In genomic region chr9:25590740-25591139, GRCm38 (mm10) we compare ENCODE assay signal across 23 mouse cellular contexts.
DNase-seq lines count a peak whose midpoint lies in the region; ATAC-seq and TF ChIP-seq lines count a peak whose summit lies in the region.
"Had no signal": no experiment of that assay in that cellular context is flagged by ENCODE, and none has a peak within 500 bp of the region (broad histone marks: within the 10 kb centered on the region; RNA-seq: fewer than 3 reads in every experiment).

No protein-coding gene starts in this region.

- in situ Hi-C loops in Patski (cut with MboI; ENCODE audit: low pct_unique_long_range_greater_than_20kb): loop anchor here (5.0 kb wide), 2 partner anchors 268 to 418 kb away; no protein-coding TSS in a partner anchor

- no peaks in the 10 kb centered on the region for H3K79me2 ChIP-seq in liver, adult 2 months (ENCODE audit: control insufficient read depth, insufficient read depth, low read length)

- H3K27ac ChIP-seq in liver, adult 2 months (replicated peaks; ENCODE audit: insufficient read depth, low read depth, low read length): no peak overlapping the region
- peak overlapping the region; percentile 50; the same call in 1 of the 2 replicates for H3K27ac ChIP-seq in intestine, postnatal 0 days (ENCODE audit: low read depth, low read length)
- H3K27ac ChIP-seq: embryonic facial prominence, embryonic 12.5 days; hindbrain, embryonic 13.5 days; liver, embryonic 14.5 days; midbrain, embryonic 12.5 days; neural tube, embryonic 13.5 days had no signal

- H3K4me2 ChIP-seq in intestine, postnatal 0 days (replicated peaks; ENCODE audit: low read depth): no peak overlapping the region
- H3K4me2 ChIP-seq: embryonic facial prominence, embryonic 12.5 days; hindbrain, embryonic 13.5 days; midbrain, embryonic 12.5 days; neural tube, embryonic 13.5 days had no signal

- H3K4me1 ChIP-seq in liver, adult 2 months (ENCODE audit: control insufficient read depth, insufficient read depth, low read length): peaks cover 17% of the 10 kb centered on the region
- H3K4me1 ChIP-seq in intestine, postnatal 0 days (replicated peaks; ENCODE audit: control insufficient read depth, insufficient read depth, low read length): peaks cover 4% of the 10 kb centered on the region; the same call in 1 of the 2 replicates

- H3K36me3 ChIP-seq in liver, adult 2 months (ENCODE audit: control insufficient read depth, insufficient read depth, low read length): peaks cover 16% of the 10 kb centered on the region
- no peaks in the 10 kb centered on the region for H3K36me3 ChIP-seq in intestine, postnatal 0 days (ENCODE audit: control insufficient read depth, insufficient read depth)
- H3K36me3 ChIP-seq: hindbrain, embryonic 13.5 days; midbrain, embryonic 12.5 days; neural tube, embryonic 13.5 days had no signal

- H3K9ac ChIP-seq in liver, adult 2 months (ENCODE audit: low read depth, low read length): no peak overlapping the region
- H3K9ac ChIP-seq in intestine, postnatal 0 days (ENCODE audit: low read depth, low read length): no peak overlapping the region
- H3K9ac ChIP-seq: embryonic facial prominence, embryonic 12.5 days; heart, embryonic 12.5 days; hindbrain, embryonic 13.5 days; liver, embryonic 14.5 days; midbrain, embryonic 12.5 days; neural tube, embryonic 13.5 days had no signal

- intact Hi-C loops in left cerebral cortex, postnatal 14 days (cut with DNase I): loop anchor here (5.0 kb wide), 3 partner anchors 108 to 438 kb away; partner anchors contain the start of genes Eepd1 and Herpud2

- H3K27me3 ChIP-seq in liver, adult 2 months (ENCODE audit: control insufficient read depth, insufficient read depth, low read length): no peaks in the 10 kb centered on the region
- no peaks in the 10 kb centered on the region for H3K27me3 ChIP-seq in Patski
- no peaks in the 10 kb centered on the region for H3K27me3 ChIP-seq in intestine, postnatal 0 days (replicated peaks; ENCODE audit: control insufficient read depth, insufficient read depth, low read length)
- H3K27me3 ChIP-seq: embryonic facial prominence, embryonic 12.5 days; heart, embryonic 12.5 days; hindbrain, embryonic 13.5 days; midbrain, embryonic 12.5 days; neural tube, embryonic 13.5 days had no signal

- H3K4me3 ChIP-seq in liver, adult 2 months (ENCODE audit: insufficient read depth, low read depth, low read length): no peak overlapping the region
- no peak overlapping the region for H3K4me3 ChIP-seq in intestine, postnatal 0 days (ENCODE audit: low read depth, low read length)
- H3K4me3 ChIP-seq: embryonic facial prominence, embryonic 12.5 days; erythroblast, embryonic 14.5 days; heart, embryonic 12.5 days; hindbrain, embryonic 13.5 days; midbrain, embryonic 12.5 days; neural tube, embryonic 13.5 days had no signal

- no peak for TF ChIP-seq CTCF in liver, adult 2 months (IDR thresholded peaks at IDR 0.05; ENCODE audit: low read depth, low read length)
- TF ChIP-seq CTCF in Patski (IDR thresholded peaks at IDR 0.05): no peak
- no peak for TF ChIP-seq CTCF in intestine, postnatal 0 days (IDR thresholded peaks at IDR 0.05; ENCODE audit: low read depth)

- no peaks in the 10 kb centered on the region for H3K9me3 ChIP-seq in intestine, postnatal 0 days (ENCODE audit: control insufficient read depth)
- H3K9me3 ChIP-seq: embryonic facial prominence, embryonic 12.5 days; heart, embryonic 12.5 days; hindbrain, embryonic 13.5 days; midbrain, embryonic 12.5 days; neural tube, embryonic 13.5 days had no signal

- POLR2A ChIA-PET in Patski (lab: Charles Lee): interaction anchor here (1.3 kb wide), 1 partner anchor 11 kb away, joined by 3 read pairs; no protein-coding TSS in a partner anchor

- 12% methylated on average over 4 of the region's 4 CpGs for WGBS in liver, adult 2 months
- WGBS in intestine, postnatal 0 days: 19% methylated on average over 4 of the region's 4 CpGs

- DNase-seq in liver, adult 2 months (ENCODE audit: extremely low read depth, low read depth, low spot score): peak; percentile 89
- DNase-seq in liver (no peak), Patski (ENCODE audit: low read depth, low spot score) (peak; percentile 51)
- peak; percentile 72 for DNase-seq in yolk sac, embryonic 10.5 days (ENCODE audit: low spot score)
- no peak for DNase-seq in frontal cortex, postnatal 25 days (ENCODE audit: low spot score in 2 of 2)
- DNase-seq in left cerebral cortex, postnatal 14 days (ENCODE audit: low spot score in 2 of 2): no peak
- DNase-seq: cerebellum, adult 9-11 months; gastrocnemius, postnatal 25 days; heart, postnatal 14 days; kidney, adult 18-20 months; kidney, postnatal 25 days; left cerebral cortex, postnatal 4 days; lung, postnatal 10 days; right cerebral cortex, adult 18-20 months; thymus, adult 18-20 months had no signal

- peak; percentile 72 for ATAC-seq in Patski
- peak; percentile 53; the same call in 1 of the 2 replicates for ATAC-seq in intestine, postnatal 0 days

- no peak for TF ChIP-seq POLR2A in liver, adult 2 months (IDR thresholded peaks at IDR 0.05; ENCODE audit: extremely low read depth, insufficient read depth, low read length)

- CTCF ChIA-PET in Patski (lab: Charles Lee): interaction anchor here (1.0 to 2.8 kb wide), 7 partner anchors 106 to 434 kb away, joined by 3 to 30 read pairs (median 9); partner anchors contain the start of gene Eepd1

Comparison
In these comparisons a context has a peak if more than half of its experiments do, and no peak if none do; other contexts are left out.
1. DNase-seq: peak in liver, adult 2 months (single experiment), Patski (single experiment) and yolk sac, embryonic 10.5 days (single experiment); none in liver (single experiment), frontal cortex, postnatal 25 days (0 of 2) and left cerebral cortex, postnatal 14 days (0 of 2).